Mouse (Mus musculus): ENCODE measurements around the gene Rap1gds1. TPM values are rescaled to one million over a fixed set of nuclear protein-coding genes. Genes with fewer than 3 reads are reported as not detected.

Rap1gds1 gene
- total RNA-seq, 2 experiments from 2014 or later, result 27.1 to 30.3 TPM

DNA sequence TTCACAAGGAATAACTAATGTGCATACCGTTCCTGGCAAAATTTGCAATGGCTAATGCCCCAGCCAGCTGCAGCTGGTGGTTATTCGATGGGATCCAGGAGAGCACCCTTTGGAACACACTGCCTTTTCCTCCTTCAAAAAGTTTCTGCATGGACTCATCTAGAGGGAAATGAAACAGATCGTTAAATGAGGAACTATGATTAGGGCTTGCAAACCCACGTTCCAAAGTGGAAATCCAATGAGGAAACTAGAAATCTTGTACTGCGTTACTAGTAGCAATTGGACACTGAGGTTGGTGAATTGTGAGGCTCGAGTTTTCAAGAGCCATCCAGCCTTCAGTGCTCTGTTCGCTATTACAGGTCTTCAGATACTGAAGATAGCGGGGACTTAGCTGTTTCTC is 116.5 kb downstream of the Rap1gds1 start:
- DNase-seq, result no peak
- intact Hi-C loops (cut with DNase I), result no loop called here

- intact Hi-C loops (cut with DNase I), result no loop called here
- DNase-seq, result no peak
Observed at GRCm38 (mm10) chr3:138955220-138955619, 119.8 kb downstream of the Rap1gds1 start.

DNA sequence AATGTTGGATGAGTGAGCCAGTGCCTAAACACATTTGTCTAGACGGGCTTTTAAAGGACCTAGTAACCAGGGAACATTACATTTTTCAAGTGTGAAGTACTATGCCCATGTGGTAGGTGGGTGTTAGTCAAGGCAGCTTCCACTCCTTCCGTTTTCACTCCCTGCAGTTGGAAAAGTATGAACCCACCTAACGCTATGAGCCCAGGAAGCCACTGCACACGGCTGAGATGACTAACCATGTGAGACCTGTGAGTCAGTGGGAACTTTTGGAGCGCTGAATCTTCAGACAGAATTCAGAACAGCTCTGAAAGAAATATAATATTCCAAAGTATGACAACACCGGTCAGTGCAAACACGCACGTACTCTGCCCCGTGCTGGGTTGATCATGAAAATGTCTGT is 125.9 kb downstream of the Rap1gds1 start:
- no peak for DNase-seq
- intact Hi-C loops (cut with DNase I), result no loop called here

GRCm38 (mm10) chr3:138945516-138945915 is 129.5 kb downstream of the Rap1gds1 start:
- DNase-seq, result no peak
- intact Hi-C loops (cut with DNase I), result no loop called here

DNA sequence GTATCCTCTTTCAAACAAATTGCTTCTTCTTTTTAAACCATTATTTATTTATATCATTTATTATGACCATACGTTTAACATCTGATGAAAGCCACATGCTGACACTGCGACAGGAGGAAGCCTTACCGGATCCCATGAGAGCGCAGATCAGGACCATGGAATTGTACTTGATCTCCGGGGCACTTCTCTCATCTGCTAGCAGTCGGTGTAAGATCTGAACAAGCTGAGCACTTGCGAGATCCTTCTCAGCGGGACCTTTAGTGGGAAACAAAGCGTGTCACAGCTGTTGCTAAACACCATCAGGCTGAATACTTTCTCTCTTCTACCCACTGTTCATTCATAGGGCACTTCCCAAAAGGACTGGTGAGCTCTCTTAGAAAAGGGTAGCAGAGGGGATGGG is 133.4 kb downstream of the Rap1gds1 start:
- intact Hi-C loops (cut with DNase I), result no loop called here
- DNase-seq, result no peak

- intact Hi-C loops (cut with DNase I), result no loop called here
- no peak for DNase-seq
Observed at GRCm38 (mm10) chr3:138937241-138937640, 137.8 kb downstream of the Rap1gds1 start.

- DNase-seq, result no peak
- intact Hi-C loops (cut with DNase I), result no loop called here
Observed at GRCm38 (mm10) chr3:138936780-138937179, 138.2 kb downstream of the Rap1gds1 start.

- intact Hi-C loops (cut with DNase I), result no loop called here
- no peak for DNase-seq
Observed at GRCm38 (mm10) chr3:138927437-138927836, 147.6 kb downstream of the Rap1gds1 start.

- DNase-seq, result no peak
- intact Hi-C loops (cut with DNase I), result no loop called here
Observed at GRCm38 (mm10) chr3:138926161-138926560, 148.8 kb downstream of the Rap1gds1 start.

DNA sequence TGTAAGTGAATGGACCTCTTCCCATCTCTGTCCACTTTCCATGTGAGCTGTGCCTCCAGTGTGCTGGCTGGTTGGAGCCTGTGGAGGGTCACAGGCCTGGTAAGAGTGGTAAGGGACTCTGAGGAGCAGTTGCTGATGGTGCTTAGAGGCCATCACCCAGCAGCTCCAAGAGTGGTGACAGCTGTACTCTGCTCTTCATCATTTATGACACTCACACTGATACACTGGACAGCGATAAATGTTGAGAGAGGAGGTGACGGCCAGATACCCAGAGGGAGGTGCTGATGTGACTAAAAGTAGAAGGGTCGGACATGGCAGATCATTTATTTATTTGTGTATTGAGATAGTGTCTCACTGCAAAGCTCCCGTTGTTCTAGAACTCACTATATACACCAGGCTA is 156.8 kb downstream of the Rap1gds1 start:
- intact Hi-C loops (cut with DNase I), result no loop called here
- DNase-seq, result no peak

DNA sequence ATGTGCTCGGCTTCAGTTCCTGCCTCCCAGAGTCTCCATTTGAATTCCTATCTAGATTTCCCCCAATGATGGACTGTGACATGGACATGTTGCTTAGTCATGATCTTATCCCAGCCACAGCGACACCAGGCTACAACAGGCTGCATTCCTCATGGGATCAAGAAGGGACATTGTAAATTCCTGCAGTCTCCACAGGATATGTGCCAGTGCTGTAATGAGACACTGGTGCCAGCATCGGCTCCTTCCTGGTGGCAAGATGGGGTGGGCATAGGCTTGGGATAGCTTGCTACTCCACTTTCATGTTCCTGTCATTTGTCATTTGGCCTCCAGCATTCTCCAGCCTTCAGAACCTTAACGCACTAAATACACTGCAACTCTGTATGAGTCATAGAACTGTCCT is 158.0 kb downstream of the Rap1gds1 start:
- no peak for DNase-seq
- intact Hi-C loops (cut with DNase I), result no loop called here

- no peak for DNase-seq
- intact Hi-C loops (cut with DNase I), result no loop called here
Observed at GRCm38 (mm10) chr3:138916591-138916990, 158.4 kb downstream of the Rap1gds1 start.

- intact Hi-C loops (cut with DNase I), result no loop called here
- no peak for DNase-seq
Observed at GRCm38 (mm10) chr3:138914626-138915288, 160.2 kb downstream of the Rap1gds1 start.

DNA sequence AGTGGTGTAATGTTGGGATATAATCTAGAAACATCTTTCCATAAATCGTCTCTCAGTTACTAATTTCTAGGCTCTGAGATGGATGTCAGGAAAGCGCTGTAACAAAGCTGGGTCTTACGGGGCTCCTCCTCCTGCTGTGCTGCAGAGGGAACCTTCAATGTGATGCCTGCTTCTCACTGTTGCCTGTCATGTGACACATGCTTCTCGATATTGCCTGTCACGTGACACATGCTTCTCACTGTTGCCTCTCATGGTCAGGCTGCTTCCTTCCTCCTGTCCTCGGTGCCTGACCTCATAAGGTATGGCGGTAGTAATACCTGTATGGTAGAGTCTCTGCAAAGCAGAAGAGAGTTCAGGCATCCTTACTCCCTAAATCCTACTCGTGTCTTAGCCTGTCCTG is 162.5 kb downstream of the Rap1gds1 start:
- DNase-seq, result no peak
- intact Hi-C loops (cut with DNase I), result no loop called here

DNA sequence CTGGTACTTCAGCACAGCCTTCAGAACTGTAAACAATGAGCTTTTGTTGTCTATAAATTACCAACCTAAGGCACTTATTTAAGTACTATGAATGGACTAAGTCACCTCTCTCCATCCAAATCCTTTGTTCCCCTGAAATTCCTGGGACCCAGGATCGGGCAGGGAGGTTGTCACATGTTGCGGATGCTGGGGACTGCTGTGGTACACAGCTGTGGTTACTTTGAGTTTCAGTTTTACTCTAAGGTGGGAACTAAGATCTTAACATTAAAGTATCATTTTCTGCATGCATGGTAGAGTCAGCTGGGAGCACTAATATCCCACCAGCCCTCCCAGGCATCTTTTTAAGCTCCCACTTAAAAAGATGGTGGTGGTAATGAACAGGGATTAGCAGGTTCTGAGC is 165.7 kb downstream of the Rap1gds1 start:
- no peak for DNase-seq
- intact Hi-C loops (cut with DNase I), result loop anchor here (5.0 to 10.0 kb wide), 4 partner anchors 267 to 455 kb away; no protein-coding TSS in a partner anchor

GRCm38 (mm10) chr3:138906112-138906880 is 168.7 kb downstream of the Rap1gds1 start:
- peak; percentile 64 to 73 for DNase-seq
- intact Hi-C loops (cut with DNase I), result loop anchor here (2.0 to 10.0 kb wide), 5 partner anchors 163 to 451 kb away; partner anchors contain the start of gene Tspan5

- peak; percentile 30 to 49 for DNase-seq
- intact Hi-C loops (cut with DNase I), result loop anchor here (2.0 to 10.0 kb wide), 5 partner anchors 163 to 451 kb away; partner anchors contain the start of gene Tspan5
Observed at GRCm38 (mm10) chr3:138905678-138906077, 169.3 kb downstream of the Rap1gds1 start.

DNA sequence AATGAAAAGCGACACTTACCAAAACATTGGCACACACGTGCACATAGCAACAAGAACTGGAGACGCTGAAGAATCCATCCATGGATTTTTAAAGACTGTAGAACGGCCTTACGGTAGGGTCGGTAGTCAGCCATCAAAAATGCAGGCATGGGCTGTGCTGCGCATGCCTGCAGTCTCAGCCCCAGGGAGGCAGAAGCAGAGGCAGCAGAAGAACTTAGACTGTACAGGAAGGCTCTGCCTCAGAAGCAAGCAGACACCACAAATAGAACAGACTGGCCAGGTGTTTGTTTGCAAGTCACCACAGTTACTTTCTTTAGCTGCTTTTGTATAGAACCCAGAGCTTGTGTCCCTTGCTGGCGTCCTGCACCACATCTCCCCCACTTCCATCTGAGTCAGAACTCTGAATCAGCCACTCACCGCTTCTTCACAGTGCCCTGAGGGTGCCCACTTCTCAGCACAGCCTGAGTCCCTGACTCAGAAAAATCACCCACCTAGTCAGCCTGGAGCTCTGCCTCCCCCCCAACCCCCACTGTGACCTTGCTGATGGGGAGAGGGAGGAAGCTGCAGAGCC is 174.3 kb downstream of the Rap1gds1 start:
- intact Hi-C loops (cut with DNase I), result loop anchor here (10.0 kb wide), 1 partner anchor 446 kb away; no protein-coding TSS in a partner anchor
- no peak for DNase-seq

- intact Hi-C loops (cut with DNase I), result no loop called here
- no peak for DNase-seq
Observed at GRCm38 (mm10) chr3:138898055-138898454, 176.9 kb downstream of the Rap1gds1 start.

- intact Hi-C loops (cut with DNase I), result no loop called here
- no peak for DNase-seq
Observed at GRCm38 (mm10) chr3:138897500-138897899, 177.5 kb downstream of the Rap1gds1 start.

- intact Hi-C loops (cut with DNase I), result loop anchor here (5.0 kb wide), 1 partner anchor 76 kb away; no protein-coding TSS in a partner anchor
- no peak for DNase-seq
Observed at GRCm38 (mm10) chr3:138893520-138893919, 181.5 kb downstream of the Rap1gds1 start.
